Mouse (Mus musculus): ENCODE results near the gene Scamp1. TPM values are rescaled to one million over a fixed set of nuclear protein-coding genes. Genes with fewer than 3 reads are reported as not detected.

Scamp1 gene
- total RNA-seq, 2 experiments from 2014 or later: 19.6 to 22.6 TPM

Other genes starting within 250 kb of the Scamp1 start
- gene Lhfpl2, start 228.1 kb downstream of the Scamp1 start, total RNA-seq (2021): 1 to 10 TPM; 1.5 to 4.6 TPM
- 10 to 100 TPM; 21.9 to 24.5 TPM for gene Ap3b1, start 73.1 kb upstream of the Scamp1 start, total RNA-seq (2021)